Mouse (Mus musculus): ENCODE data around the gene Ankrd44. TPM values are rescaled to one million over a fixed set of nuclear protein-coding genes. Genes with fewer than 3 reads are reported as not detected.
A peak's percentile ranks its signal among the peaks of the same experiment; 100 is the strongest.

The Ankrd44 gene
- polyA plus RNA-seq, 1 experiment from 2014 or later = 18.3 TPM

- H3K27ac ChIP-seq (ENCODE audit: low read depth) = no peak overlapping the region
- H3K4me3 ChIP-seq (ENCODE audit: low read depth, low read length) = no peak overlapping the region
- no peak overlapping the region for H3K9ac ChIP-seq
- H3K4me2 ChIP-seq = no peak overlapping the region
- no peak for DNase-seq
- H3K27me3 ChIP-seq (ENCODE audit: insufficient read depth, low read length) = no peaks in the 10 kb centered on the region
- ATAC-seq (ENCODE audit: insufficient read depth) = no peak
- no peaks in the 10 kb centered on the region for H3K36me3 ChIP-seq (ENCODE audit: insufficient read depth)
- TF ChIP-seq CTCF (IDR thresholded peaks at IDR 0.05; ENCODE audit: low read depth) = no peak
- H3K4me1 ChIP-seq (ENCODE audit: insufficient read depth) = 0 out of 2 replicates have a peak, but pooled peaks cover 2% of the 10 kb centered on the region
- H3K9me3 ChIP-seq (ENCODE audit: low read depth, low read length) = no peaks in the 10 kb centered on the region
Measured at GRCm38 (mm10) chr1:54691824-54692223, 234.4 kb downstream of the Ankrd44 start.

GRCm38 (mm10) chr1:54690291-54690965, 235.8 kb downstream of the Ankrd44 start:
- TF ChIP-seq CTCF (IDR thresholded peaks at IDR 0.05; ENCODE audit: low read depth) = no peak
- no peak overlapping the region for H3K4me3 ChIP-seq (ENCODE audit: low read depth, low read length)
- H3K27me3 ChIP-seq (ENCODE audit: insufficient read depth, low read length) = no peaks in the 10 kb centered on the region
- 41% methylated on average over 13 of the region's 13 CpGs for WGBS
- H3K27ac ChIP-seq (ENCODE audit: low read depth) = peak overlapping the region; percentile 1; the same call in 1 of the 2 replicates
- 0 out of 2 replicates have a peak, but pooled peaks cover 2% of the 10 kb centered on the region for H3K4me1 ChIP-seq (ENCODE audit: insufficient read depth)
- peak overlapping the region; percentile 3; the same call in 1 of the 2 replicates for H3K4me2 ChIP-seq
- H3K9me3 ChIP-seq (ENCODE audit: low read depth, low read length) = no peaks in the 10 kb centered on the region
- no peaks in the 10 kb centered on the region for H3K36me3 ChIP-seq (ENCODE audit: insufficient read depth)
- peak; percentile 83; the same call in 1 of the 2 replicates for ATAC-seq (ENCODE audit: insufficient read depth)
- no peak overlapping the region for H3K9ac ChIP-seq
- peak; percentile 63 for DNase-seq

- H3K4me3 ChIP-seq (ENCODE audit: low read depth, low read length) = no peak overlapping the region
- no peaks in the 10 kb centered on the region for H3K27me3 ChIP-seq (ENCODE audit: insufficient read depth, low read length)
- no peak overlapping the region for H3K4me2 ChIP-seq
- H3K36me3 ChIP-seq (ENCODE audit: insufficient read depth) = no peaks in the 10 kb centered on the region
- ATAC-seq (ENCODE audit: insufficient read depth) = no peak
- H3K4me1 ChIP-seq (ENCODE audit: insufficient read depth) = 0 out of 2 replicates have a peak, but pooled peaks cover 2% of the 10 kb centered on the region
- 83% methylated on average over 3 of the region's 3 CpGs for WGBS
- H3K9ac ChIP-seq = no peak overlapping the region
- DNase-seq = no peak
- no peak overlapping the region for H3K27ac ChIP-seq (ENCODE audit: low read depth)
- no peaks in the 10 kb centered on the region for H3K9me3 ChIP-seq (ENCODE audit: low read depth, low read length)
- no peak for TF ChIP-seq CTCF (IDR thresholded peaks at IDR 0.05; ENCODE audit: low read depth)
Measured at GRCm38 (mm10) chr1:54688441-54688840, 237.7 kb downstream of the Ankrd44 start.

GRCm38 (mm10) chr1:54684316-54684715, 241.9 kb downstream of the Ankrd44 start:
- Histone ChIP-seq H3K9ac (no peak overlapping the region), H3K9me3 (ENCODE audit: low read depth, low read length) (no peaks in the 10 kb centered on the region), H3K27ac (ENCODE audit: low read depth) (no peak overlapping the region), H3K4me2 (no peak overlapping the region), H3K27me3 (ENCODE audit: insufficient read depth, low read length) (no peaks in the 10 kb centered on the region), H3K4me1 (ENCODE audit: insufficient read depth) (no peaks in the 10 kb centered on the region), H3K4me3 (ENCODE audit: low read depth, low read length) (no peak overlapping the region), H3K36me3 (ENCODE audit: insufficient read depth) (no peaks in the 10 kb centered on the region)
- no peak for TF ChIP-seq CTCF (IDR thresholded peaks at IDR 0.05; ENCODE audit: low read depth)
- ATAC-seq (ENCODE audit: insufficient read depth) (peak; percentile 44), DNase-seq (peak; percentile 48)
- 72% methylated on average over 4 of the region's 4 CpGs for WGBS

GRCm38 (mm10) chr1:54679556-54679955, 246.6 kb downstream of the Ankrd44 start:
- no peak overlapping the region for H3K27ac ChIP-seq (ENCODE audit: low read depth)
- no peaks in the 10 kb centered on the region for H3K27me3 ChIP-seq (ENCODE audit: insufficient read depth, low read length)
- no peak for TF ChIP-seq CTCF (IDR thresholded peaks at IDR 0.05; ENCODE audit: low read depth)
- H3K4me2 ChIP-seq = no peak overlapping the region
- no peaks in the 10 kb centered on the region for H3K36me3 ChIP-seq (ENCODE audit: insufficient read depth)
- no peaks in the 10 kb centered on the region for H3K9me3 ChIP-seq (ENCODE audit: low read depth, low read length)
- no peak overlapping the region for H3K9ac ChIP-seq
- 67% methylated on average over 1 of the region's 1 CpGs for WGBS
- ATAC-seq (ENCODE audit: insufficient read depth) = no peak
- no peak overlapping the region for H3K4me3 ChIP-seq (ENCODE audit: low read depth, low read length)
- no peaks in the 10 kb centered on the region for H3K4me1 ChIP-seq (ENCODE audit: insufficient read depth)
- no peak for DNase-seq

GRCm38 (mm10) chr1:54678037-54678436, 248.2 kb downstream of the Ankrd44 start:
- Histone ChIP-seq H3K9me3 (ENCODE audit: low read depth, low read length) (no peaks in the 10 kb centered on the region), H3K4me1 (ENCODE audit: insufficient read depth) (no peaks in the 10 kb centered on the region), H3K27me3 (ENCODE audit: insufficient read depth, low read length) (no peaks in the 10 kb centered on the region), H3K4me3 (ENCODE audit: low read depth, low read length) (no peak overlapping the region), H3K4me2 (no peak overlapping the region), H3K27ac (ENCODE audit: low read depth) (no peak overlapping the region), H3K9ac (no peak overlapping the region), H3K36me3 (ENCODE audit: insufficient read depth) (no peaks in the 10 kb centered on the region)
- ATAC-seq (ENCODE audit: insufficient read depth) = no peak
- 78% methylated on average over 1 of the region's 1 CpGs for WGBS
- no peak for TF ChIP-seq CTCF (IDR thresholded peaks at IDR 0.05; ENCODE audit: low read depth)
- no peak for DNase-seq

GRCm38 (mm10) chr1:54675478-54675877, 250.7 kb downstream of the Ankrd44 start:
- no peak overlapping the region for H3K9ac ChIP-seq
- no peak overlapping the region for H3K4me2 ChIP-seq
- H3K27me3 ChIP-seq (ENCODE audit: insufficient read depth, low read length) = no peaks in the 10 kb centered on the region
- no peak overlapping the region for H3K4me3 ChIP-seq (ENCODE audit: low read depth, low read length)
- no peak for TF ChIP-seq CTCF (IDR thresholded peaks at IDR 0.05; ENCODE audit: low read depth)
- no peaks in the 10 kb centered on the region for H3K9me3 ChIP-seq (ENCODE audit: low read depth, low read length)
- ATAC-seq (ENCODE audit: insufficient read depth) (no peak), DNase-seq (no peak)
- H3K36me3 ChIP-seq (ENCODE audit: insufficient read depth) = no peaks in the 10 kb centered on the region
- no peak overlapping the region for H3K27ac ChIP-seq (ENCODE audit: low read depth)
- no peaks in the 10 kb centered on the region for H3K4me1 ChIP-seq (ENCODE audit: insufficient read depth)
- WGBS = 65% methylated on average over 5 of the region's 5 CpGs

All from lung, embryonic 14.5 days (tissue).